Mouse (Mus musculus) urinary bladder, postnatal 14 days (tissue): ENCODE data around the gene Ccdc74a.

Source experiments
- DNase-seq: peaks from one replicate; pipeline ENCODE4 v3.0.0; 2021; ENCODE audit warnings: low spot score

Ccdc74a gene

GRCm38 (mm10) chr16:17641301-17641700, 5.0 kb upstream of the Ccdc74a start:
- no peak for DNase-seq

GRCm38 (mm10) chr16:17642311-17642710, 4.0 kb upstream of the Ccdc74a start:
- no peak for DNase-seq

- DNase-seq = no peak
Measured at GRCm38 (mm10) chr16:17643437-17643990, 2.8 kb upstream of the Ccdc74a start.

- no peak for DNase-seq
Measured at GRCm38 (mm10) chr16:17647156-17647555, 886 bp downstream of the Ccdc74a start.

- DNase-seq = no peak
Measured at GRCm38 (mm10) chr16:17647566-17648340, 1.5 kb downstream of the Ccdc74a start.

GRCm38 (mm10) chr16:17649925-17650605, 3.8 kb downstream of the Ccdc74a start:
- DNase-seq = no peak

GRCm38 (mm10) chr16:17650711-17651110, 4.4 kb downstream of the Ccdc74a start:
- no peak for DNase-seq

- no peak for DNase-seq
Measured at GRCm38 (mm10) chr16:17652607-17653006, 6.3 kb downstream of the Ccdc74a start.

GRCm38 (mm10) chr16:17653601-17654000, 7.3 kb downstream of the Ccdc74a start:
- no peak for DNase-seq

GRCm38 (mm10) chr16:17654188-17654795, 8.0 kb downstream of the Ccdc74a start:
- DNase-seq = no peak

GRCm38 (mm10) chr16:17656212-17656871, 10.1 kb downstream of the Ccdc74a start:
- DNase-seq = no peak

GRCm38 (mm10) chr16:17665568-17665967, 19.3 kb downstream of the Ccdc74a start:
- no peak for DNase-seq

- DNase-seq = no peak
Measured at GRCm38 (mm10) chr16:17669886-17670285, 23.6 kb downstream of the Ccdc74a start.

- no peak for DNase-seq
Measured at GRCm38 (mm10) chr16:17694860-17695259, 48.6 kb downstream of the Ccdc74a start.
